Mouse (Mus musculus) embryonic fibroblast, embryonic 13.5 days (primary cell): ENCODE measurements around the gene Tcf3.

Experiments used
- CTCF ChIP-seq: IDR thresholded peaks from 2 replicates; pipeline ENCODE4 v1.5.1; 2011; ENCODE audit warnings: mild to moderate bottlenecking, control low read depth, low read length, moderate library complexity, borderline replicate concordance; ENCODE audit not compliant: insufficient read depth
- POLR2A ChIP-seq: IDR thresholded peaks from 2 replicates; pipeline ENCODE4 v1.6.1; 2011; ENCODE audit warnings: low read depth, mild to moderate bottlenecking, control low read depth, low read length, moderate library complexity

DNA sequence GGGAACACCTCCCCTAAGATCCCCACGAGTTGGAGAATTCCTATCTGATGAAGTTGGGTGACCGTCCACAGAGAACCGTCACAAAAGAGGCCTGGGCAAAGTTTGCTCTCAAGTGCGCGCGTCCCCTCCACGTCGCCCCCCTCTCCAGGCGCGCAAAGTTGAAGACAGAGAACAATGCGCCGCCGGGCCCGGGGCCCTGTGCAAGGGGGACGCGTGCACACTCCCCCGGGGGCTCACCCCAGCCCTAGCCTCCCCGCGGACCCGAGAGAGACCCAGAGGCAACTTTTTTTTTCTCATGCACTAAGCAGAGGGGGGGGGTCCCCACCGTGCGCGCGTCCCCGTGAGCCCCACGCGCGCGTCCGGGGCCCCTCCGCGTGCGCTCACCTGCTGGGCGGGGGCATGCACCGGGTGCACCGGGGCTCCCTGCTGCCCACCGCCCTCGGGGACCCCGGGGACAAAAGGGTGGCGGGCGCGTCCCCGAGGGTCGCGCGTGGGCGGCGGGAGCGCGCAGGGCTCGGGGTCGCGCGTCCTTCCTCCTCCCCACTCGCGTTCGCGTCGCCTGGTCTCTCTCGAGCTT, 423 bp downstream of the Tcf3 start:
- TF ChIP-seq CTCF (no peak), POLR2A (no peak)
